Mouse (Mus musculus) cerebellum, postnatal 25 days (tissue): ENCODE data around the gene Ppan.

ENCODE experiments used
- DNase-seq, 2 experiments: peaks; one replicate each; pipeline ENCODE4 v3.0.0; 2021; ENCODE audit warnings: mixed read lengths in 2 of 2

Gene Ppan

DNA sequence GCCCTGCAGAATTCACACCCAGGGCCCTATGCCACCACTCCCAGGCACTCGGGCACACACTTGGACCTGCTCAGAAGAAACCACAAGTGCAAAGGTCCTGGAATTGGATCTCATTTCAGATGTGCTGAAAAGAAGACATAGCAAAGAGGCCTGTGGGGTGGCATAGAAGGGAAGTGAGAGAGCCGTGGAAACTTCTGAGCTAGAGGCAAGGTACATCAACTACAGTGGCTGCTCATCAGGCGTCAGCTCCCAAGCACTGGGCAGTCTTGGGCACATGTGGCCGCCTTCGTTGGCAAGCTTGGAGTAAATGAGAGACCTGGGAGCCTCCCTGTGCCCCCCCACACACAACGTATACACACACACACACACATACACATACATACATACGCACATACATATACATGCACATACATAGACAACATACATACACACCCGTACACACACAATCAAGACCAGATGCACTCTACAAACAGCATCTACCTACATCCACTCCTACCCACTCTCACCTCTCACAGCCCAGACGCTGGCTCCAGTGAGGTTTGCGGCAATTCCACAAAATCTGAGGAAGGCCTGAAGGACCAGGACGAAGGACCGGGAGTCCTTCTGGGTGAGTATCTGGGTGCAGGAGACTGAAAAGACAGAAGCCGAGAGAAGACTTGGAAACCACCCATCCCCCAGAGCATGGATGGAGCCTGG is 8.7 kb upstream of the Ppan start, which contains the start of gene Angptl6:
TSS of gene Angptl6 (minus strand) at position 631 of the 696 bp plus-strand sequence.
- DNase-seq = peak in 1 of 2 experiments; percentile 27

GRCm38 (mm10) chr9:20886563-20886962 is 1.4 kb upstream of the Ppan start:
- DNase-seq = peak in 1 of 2 experiments; percentile 4

GRCm38 (mm10) chr9:20887191-20887590 is 784 bp upstream of the Ppan start:
- peak in 1 of 2 experiments; percentile 5 for DNase-seq

- DNase-seq = no peak
These were observed 401 bp downstream of the Ppan start for GRCm38 (mm10) chr9:20888386-20888765.

GRCm38 (mm10) chr9:20889185-20890141 is 1.5 kb downstream of the Ppan start:
- no peak for DNase-seq

DNA sequence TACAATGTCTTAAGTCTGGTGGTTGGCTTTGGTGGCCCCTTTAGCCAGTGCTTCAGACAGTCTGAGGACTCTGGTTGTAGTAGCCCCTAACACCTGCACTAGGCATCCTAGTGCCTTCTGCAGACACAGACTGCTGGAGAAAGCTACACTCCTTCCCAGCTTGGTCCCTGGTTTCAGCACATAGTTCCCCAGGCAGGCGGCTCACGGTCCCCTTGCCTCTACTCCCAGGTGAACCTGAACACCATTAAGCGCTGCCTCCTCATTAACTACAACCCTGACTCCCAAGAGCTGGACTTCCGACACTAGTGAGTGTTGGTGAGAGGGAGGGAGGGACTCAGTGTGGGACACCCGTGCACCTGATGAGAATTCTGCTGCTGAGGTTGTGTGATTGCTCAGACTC is 2.4 kb downstream of the Ppan start:
- no peak for DNase-seq

- no peak for DNase-seq
These were observed 3.5 kb downstream of the Ppan start for GRCm38 (mm10) chr9:20891339-20892103.

DNA sequence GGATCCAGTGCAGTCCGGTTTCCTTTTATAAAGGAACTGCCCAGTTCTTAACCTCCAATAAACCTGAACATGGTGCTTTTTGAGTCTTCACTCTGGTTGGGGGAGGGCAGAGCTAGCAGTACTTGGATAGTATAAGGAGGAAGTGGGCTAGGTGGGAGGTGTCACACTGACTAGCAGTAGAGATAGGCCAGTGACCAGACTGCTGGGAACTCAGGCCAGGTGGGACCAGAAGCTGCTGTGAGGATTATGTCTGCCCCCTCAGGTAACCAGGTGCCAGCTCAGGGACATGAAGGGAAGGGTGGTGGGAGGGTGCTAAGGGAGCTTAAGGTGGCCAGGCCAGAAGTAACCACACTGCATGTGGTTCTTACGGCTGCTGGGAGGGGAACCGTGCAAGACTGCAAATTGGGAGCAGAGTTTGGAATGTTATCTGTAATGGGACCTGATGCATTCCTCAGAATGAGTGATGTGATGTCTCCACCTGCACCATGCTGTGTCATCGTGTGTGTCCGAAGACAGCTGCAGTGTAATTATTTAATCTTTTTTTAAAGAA is 4.2 kb downstream of the Ppan start:
- DNase-seq = no peak

DNA sequence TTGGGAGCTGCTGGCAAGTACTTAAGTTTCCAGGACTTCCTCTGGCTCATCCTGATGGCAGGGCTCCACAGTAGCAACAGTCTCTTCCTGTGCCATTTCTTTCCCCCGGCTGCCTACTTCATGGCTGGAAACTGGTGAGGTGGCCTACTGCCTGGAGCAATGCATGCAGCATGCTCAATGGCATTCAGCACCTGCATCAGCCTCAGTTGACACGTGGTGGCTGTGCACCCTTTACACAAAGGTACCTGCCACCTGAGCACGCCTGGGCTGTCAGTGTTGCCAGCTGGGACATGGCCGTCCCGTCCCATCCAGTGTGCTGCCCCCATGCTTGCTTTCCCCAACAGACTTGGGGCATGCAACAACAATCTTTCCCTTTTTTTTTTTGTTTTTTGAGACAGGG is 5.1 kb downstream of the Ppan start:
- DNase-seq = no peak

DNA sequence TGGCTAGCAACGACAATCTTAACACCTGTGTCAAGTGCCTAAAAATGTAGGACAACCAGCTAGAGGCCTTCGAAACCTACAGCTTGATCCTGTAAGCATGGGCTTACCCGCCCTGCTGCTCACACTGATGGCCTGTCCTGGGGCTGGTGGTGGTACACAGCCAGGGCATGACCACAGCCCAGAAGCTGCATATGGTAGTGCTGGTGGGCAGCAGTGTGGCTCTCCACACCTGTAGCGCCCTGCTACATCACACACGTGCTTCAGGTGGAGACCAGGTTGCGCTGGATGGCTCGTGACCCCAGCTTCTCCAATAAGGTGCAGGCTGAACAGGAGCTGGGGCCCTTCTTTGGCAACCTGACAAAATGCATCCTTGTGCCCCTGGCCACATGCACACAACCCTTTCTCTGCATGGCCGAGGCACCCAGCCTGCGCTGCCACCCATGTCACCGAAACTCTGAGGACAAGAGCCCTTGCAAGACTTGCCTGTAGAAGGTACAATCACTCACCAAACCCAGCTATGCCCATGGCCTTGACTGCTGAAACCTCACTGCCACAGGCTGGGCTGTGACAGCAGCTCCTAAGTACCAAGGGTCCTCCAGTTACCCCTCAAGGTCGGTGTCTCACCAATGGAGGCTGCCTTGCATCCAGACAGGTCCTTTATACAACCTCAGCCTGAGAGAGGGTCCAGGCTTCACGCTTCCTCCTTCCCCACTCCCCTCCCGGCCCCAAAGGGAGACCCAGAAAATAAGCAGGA is 5.8 kb downstream of the Ppan start:
- no peak for DNase-seq

DNA sequence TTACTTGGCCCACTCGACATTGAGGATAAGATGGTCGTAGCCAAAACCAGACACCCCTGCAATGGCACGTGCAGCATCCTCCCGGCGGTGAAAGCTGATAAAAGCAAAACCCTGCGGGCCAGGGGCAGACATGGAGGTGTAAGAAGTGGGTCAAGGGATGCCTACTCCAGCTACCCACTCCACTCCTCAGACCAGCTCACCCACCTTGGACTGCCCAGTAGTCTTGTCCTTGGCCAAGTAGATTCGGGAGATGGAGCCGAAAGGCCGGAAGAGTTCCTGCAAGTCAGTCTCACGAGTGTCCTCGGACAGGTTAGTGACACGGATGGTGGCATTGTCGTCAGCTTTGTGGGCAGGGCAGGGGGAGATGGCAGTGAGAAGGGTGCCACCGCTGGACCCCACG is 6.7 kb downstream of the Ppan start:
- DNase-seq = no peak

- no peak for DNase-seq
These were observed 7.4 kb downstream of the Ppan start for GRCm38 (mm10) chr9:20895382-20895781.

GRCm38 (mm10) chr9:20897736-20898510 is 9.9 kb downstream of the Ppan start:
- DNase-seq = no peak

DNA sequence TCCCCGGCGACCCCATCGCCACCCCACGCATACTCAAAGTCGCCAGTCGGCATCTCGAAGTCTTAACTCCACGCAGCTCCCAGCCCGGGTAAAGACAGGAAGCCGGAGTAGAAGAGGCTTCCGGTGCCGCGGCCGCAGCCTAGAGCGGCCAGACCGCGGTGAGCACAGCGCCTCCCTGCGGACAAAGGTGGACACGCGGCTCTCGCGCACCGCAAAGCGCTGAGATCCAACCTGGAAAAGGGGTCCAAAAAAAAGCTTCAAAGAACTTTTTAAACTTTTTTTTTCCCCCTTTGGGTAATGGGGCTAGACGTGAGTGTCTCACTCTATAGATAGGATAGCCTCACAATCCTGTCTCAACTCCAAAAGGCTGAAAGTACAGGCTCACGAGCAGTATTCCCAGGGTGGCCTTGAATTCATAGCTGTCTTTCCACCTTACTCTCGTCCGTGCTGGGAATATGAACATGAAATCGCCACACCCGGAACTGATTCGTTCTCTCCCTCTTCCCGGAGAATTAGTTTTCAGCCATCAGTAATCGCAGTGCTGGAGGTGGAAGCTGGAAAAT is 10.6 kb downstream of the Ppan start, which contains the start of gene Eif3g:
TSS of gene Eif3g (minus strand) at position 113 of the 563 bp plus-strand sequence.
- DNase-seq = peak; percentile 89 to 93

GRCm38 (mm10) chr9:20901466-20902173 is 13.6 kb downstream of the Ppan start:
- DNase-seq = no peak

GRCm38 (mm10) chr9:20902174-20902491 is 14.2 kb downstream of the Ppan start:
- DNase-seq = no peak

GRCm38 (mm10) chr9:20909948-20910347 is 22.0 kb downstream of the Ppan start:
- no peak for DNase-seq

DNA sequence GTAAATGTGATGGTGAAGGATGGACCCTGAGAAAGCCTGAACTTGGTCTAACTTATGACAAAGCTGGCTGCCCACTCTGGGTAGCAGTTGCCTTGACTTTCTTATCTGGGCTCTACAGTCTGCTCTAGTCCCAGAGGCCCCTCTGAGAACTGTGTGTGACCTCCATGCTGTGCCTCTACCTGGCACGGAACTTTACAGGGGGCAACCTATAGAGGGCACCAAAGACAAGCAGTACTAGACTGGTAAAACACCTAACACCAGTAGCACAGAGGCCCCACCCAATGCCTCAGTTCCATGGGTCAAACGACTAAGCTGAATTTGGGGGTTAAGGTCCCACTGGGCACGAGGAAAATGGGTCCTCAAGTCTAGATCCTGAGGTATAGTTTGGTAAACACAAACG is 28.2 kb downstream of the Ppan start:
- no peak for DNase-seq

DNA sequence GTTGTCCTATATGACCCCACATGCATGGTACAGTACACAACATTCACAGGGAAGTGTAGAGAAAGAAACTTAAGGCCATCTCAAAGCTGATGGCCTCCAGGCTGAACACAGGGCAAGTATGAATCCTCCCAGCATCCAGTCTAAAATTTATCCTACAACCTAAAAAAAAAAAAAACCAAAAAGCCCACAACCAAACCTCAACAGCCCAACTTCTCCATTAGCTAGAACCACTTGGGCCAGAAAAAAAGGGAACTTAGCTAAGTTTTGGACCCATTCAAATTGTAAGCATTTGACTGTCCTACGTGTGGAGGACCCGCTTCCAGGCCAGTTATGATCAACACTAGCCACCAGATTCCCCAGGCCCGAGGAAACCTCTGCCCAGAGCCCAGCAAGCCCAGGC is 35.3 kb downstream of the Ppan start:
- DNase-seq = no peak
